Mouse (Mus musculus) ovary, adult 2 months (tissue): Measurements from ENCODE around the gene Mga. TPM values are rescaled to one million over a fixed set of nuclear protein-coding genes. Genes with fewer than 3 reads are reported as not detected.

Source experiments
- polyA plus RNA-seq: library from polyadenylated mRNA; depleted of rRNA; stranded (reverse); fragments of >200 nt; gene quantifications from 2 replicates; pipeline ENCODE4 v1.2.3, GENCODE M21; 2012; rRNA removed

The Mga gene
- 15.4 and 24.5 TPM in 2 replicates for polyA plus RNA-seq

GRCm38 (mm10) chr2:119897090-119897732 is at the start of gene Mga:
TSS of gene Mga (plus strand) at chr2:119897228.

GRCm38 (mm10) chr2:119972537-119972879 is 75.5 kb downstream of the Mga start, which contains the start of gene Mapkbp1:
TSS of gene Mapkbp1 (plus strand) at chr2:119972699.

Other genes with a start within 250 kb of the Mga start
- 1.7 and 2.1 TPM in 2 replicates for gene Ndufaf1, start 234.4 kb upstream of the Mga start, polyA plus RNA-seq
- gene Rtf1, start 222.2 kb upstream of the Mga start, polyA plus RNA-seq, result 7.8 and 8.9 TPM in 2 replicates
- 6.8 and 8.2 TPM in 2 replicates for gene Itpka, start 154.9 kb upstream of the Mga start, polyA plus RNA-seq
- gene Ltk, start 136.8 kb upstream of the Mga start, polyA plus RNA-seq, result 1.1 and 1.9 TPM in 2 replicates
- 53.2 and 54.5 TPM in 2 replicates for gene Rpap1, start 109.7 kb upstream of the Mga start, polyA plus RNA-seq
- gene Tyro3, start 99.5 kb upstream of the Mga start, polyA plus RNA-seq, result 32.2 and 33.1 TPM in 2 replicates
- 37.5 and 44.7 TPM in 2 replicates for gene Mapkbp1, start 75.5 kb downstream of the Mga start, polyA plus RNA-seq
- 10.5 and 17.7 TPM in 2 replicates for gene Jmjd7, start 130.3 kb downstream of the Mga start, polyA plus RNA-seq
- gene Gm28042, start 130.3 kb downstream of the Mga start, polyA plus RNA-seq, result 11.2 and 13.4 TPM in 2 replicates
- 10.9 and 11.3 TPM in 2 replicates for gene Pla2g4b, start 136.2 kb downstream of the Mga start, polyA plus RNA-seq